Mouse (Mus musculus) cerebellum, postnatal 4 days (tissue): ENCODE measurements around the gene Gsdma.
"Not testable (repeated sequence)": the region's sequence is repeated elsewhere in the genome, so short reads cannot be mapped to it uniquely, and the experiment has no call there.

ENCODE experiments used
- DNase-seq, 2 experiments: peaks; one replicate each; pipeline ENCODE4 v3.0.0; 2022; ENCODE audit warnings: low spot score in 2 of 2, mixed read lengths in 1 of 2

Gene Gsdma

GRCm38 (mm10) chr11:98680595-98680994 lies 16.4 kb downstream of the Gsdma start:
- not testable (repeated sequence) for DNase-seq

GRCm38 (mm10) chr11:98681186-98681585 lies 17.0 kb downstream of the Gsdma start:
- DNase-seq, result no peak

GRCm38 (mm10) chr11:98681786-98682745 lies 17.9 kb downstream of the Gsdma start, which contains the start of gene Psmd3:
Gene Psmd3 (plus strand): TSS chr11:98682554.
- DNase-seq, result peak; percentile 94

GRCm38 (mm10) chr11:98682811-98683210 lies 18.7 kb downstream of the Gsdma start:
- DNase-seq, result no peak

GRCm38 (mm10) chr11:98685642-98686041 lies 21.5 kb downstream of the Gsdma start:
- no peak for DNase-seq

- DNase-seq, result no peak
These were observed 22.8 kb downstream of the Gsdma start for GRCm38 (mm10) chr11:98686976-98687375.

GRCm38 (mm10) chr11:98688009-98688408 lies 23.9 kb downstream of the Gsdma start:
- no peak for DNase-seq

- DNase-seq, result no peak
These were observed 29.1 kb downstream of the Gsdma start for GRCm38 (mm10) chr11:98693201-98693600.

- DNase-seq, result no peak
These were observed 29.6 kb downstream of the Gsdma start for GRCm38 (mm10) chr11:98693746-98694145.

- no peak for DNase-seq
These were observed 30.1 kb downstream of the Gsdma start for GRCm38 (mm10) chr11:98694301-98694700.

GRCm38 (mm10) chr11:98695408-98695807 lies 31.3 kb downstream of the Gsdma start:
- DNase-seq, result no peak

- no peak for DNase-seq
These were observed 32.5 kb downstream of the Gsdma start for GRCm38 (mm10) chr11:98696454-98697216.

GRCm38 (mm10) chr11:98697225-98697624 lies 33.1 kb downstream of the Gsdma start:
- no peak for DNase-seq

- no peak for DNase-seq
These were observed 34.9 kb downstream of the Gsdma start for GRCm38 (mm10) chr11:98698849-98699640.

- DNase-seq, result peak; percentile 66 to 81
These were observed 35.8 kb downstream of the Gsdma start for GRCm38 (mm10) chr11:98699911-98700310.

- no peak for DNase-seq
These were observed 37.1 kb downstream of the Gsdma start, which contains the start of gene Csf3 for GRCm38 (mm10) chr11:98701213-98701670. Gene Csf3 (plus strand): TSS chr11:98701263.

- DNase-seq, result no peak
These were observed 38.2 kb downstream of the Gsdma start for GRCm38 (mm10) chr11:98702323-98702722.

GRCm38 (mm10) chr11:98705021-98705420 lies 40.9 kb downstream of the Gsdma start:
- DNase-seq, result no peak

- no peak for DNase-seq
These were observed 43.5 kb downstream of the Gsdma start for GRCm38 (mm10) chr11:98707401-98708281.

GRCm38 (mm10) chr11:98708282-98708956 lies 44.3 kb downstream of the Gsdma start:
- DNase-seq, result no peak
